Mouse (Mus musculus): ENCODE results near the gene Crtc3.

DNA sequence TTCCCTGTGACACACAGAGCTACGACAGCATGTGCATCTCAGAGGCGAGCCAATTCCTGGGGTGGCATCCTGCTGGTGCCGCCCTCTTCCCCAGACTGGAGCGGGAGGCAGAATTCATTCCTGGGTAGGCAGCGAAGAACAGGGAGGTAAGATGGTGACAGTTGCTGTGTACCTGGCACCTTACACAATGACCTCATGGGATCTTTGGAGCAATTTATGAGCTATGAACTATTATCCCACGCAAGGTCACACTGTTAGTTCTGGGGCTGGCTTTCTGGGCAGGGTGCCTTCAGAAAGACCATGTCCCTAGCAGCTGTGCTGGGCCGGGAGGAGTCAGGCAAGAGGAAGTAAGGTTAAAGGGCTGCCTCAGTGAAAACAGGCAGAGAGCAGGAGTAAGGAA, 77.0 kb downstream of the Crtc3 start:
- TF ChIP-seq MYOG (IDR thresholded peaks at IDR 0.05; ENCODE audit: control insufficient read depth, extremely low read depth, insufficient read length) = no peak
- no peak for TF ChIP-seq USF1 (IDR thresholded peaks at IDR 0.05; ENCODE audit: low read depth)
- no peak for TF ChIP-seq CTCF (IDR thresholded peaks at IDR 0.05; ENCODE audit: control insufficient read depth, insufficient read depth, insufficient read length)
- TF ChIP-seq MAX (IDR thresholded peaks at IDR 0.05) = no peak
- no peak for TF ChIP-seq FOSL1 (IDR thresholded peaks at IDR 0.05; ENCODE audit: insufficient read depth, low read length, poor library complexity, severe bottlenecking)
